Mouse (Mus musculus) WW6 (cell line): ENCODE measurements around the gene Zic1.

Source experiments
- DNase-seq: peaks from one replicate; pipeline ENCODE4 v3.0.0-alpha.2; 2013; ENCODE audit warnings: low read depth, low spot score

Gene Zic1

GRCm38 (mm10) chr9:91354434-91355269, 11.0 kb downstream of the Zic1 start:
- no peak for DNase-seq

GRCm38 (mm10) chr9:91353551-91354433, 11.8 kb downstream of the Zic1 start:
- no peak for DNase-seq

GRCm38 (mm10) chr9:91352786-91353185, 12.8 kb downstream of the Zic1 start:
- no peak for DNase-seq

GRCm38 (mm10) chr9:91351961-91352411, 13.6 kb downstream of the Zic1 start:
- no peak for DNase-seq

- no peak for DNase-seq
Observed at GRCm38 (mm10) chr9:91351361-91351760, 14.2 kb downstream of the Zic1 start.

GRCm38 (mm10) chr9:91350861-91351291, 14.7 kb downstream of the Zic1 start:
- DNase-seq: no peak

GRCm38 (mm10) chr9:91350211-91350791, 15.3 kb downstream of the Zic1 start:
- DNase-seq: no peak

- no peak for DNase-seq
Observed at GRCm38 (mm10) chr9:91348746-91349145, 16.9 kb downstream of the Zic1 start.

- no peak for DNase-seq
Observed at GRCm38 (mm10) chr9:91347591-91347990, 18.0 kb downstream of the Zic1 start.
